Mouse (Mus musculus): ENCODE data around the gene Grb2. TPM values are rescaled to one million over a fixed set of nuclear protein-coding genes. Genes with fewer than 3 reads are reported as not detected.

Grb2 gene
- polyA plus RNA-seq, 1 experiment from 2014 or later, result 93.9 TPM

DNA sequence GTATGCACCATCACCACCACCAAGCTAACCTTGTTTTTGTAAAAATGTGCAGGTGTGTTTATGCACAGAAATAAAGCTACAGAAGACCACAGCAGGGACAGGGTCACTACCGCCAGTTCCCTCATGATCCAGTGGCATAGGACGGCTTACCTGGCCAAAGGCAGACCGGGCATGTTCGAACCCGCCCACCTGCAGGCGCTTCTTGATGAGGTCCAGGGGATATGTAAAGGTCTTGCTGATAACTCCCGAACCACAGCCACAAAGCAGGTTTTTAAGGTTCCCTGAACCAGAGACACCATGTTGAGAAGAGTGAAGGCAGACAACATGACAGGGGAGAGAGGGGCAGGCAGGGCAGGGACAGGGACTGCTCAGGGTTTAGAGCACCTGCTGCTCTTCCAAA is 92.0 kb downstream of the Grb2 start:
- no peak overlapping the region for H3K9ac ChIP-seq
- no peaks in the 10 kb centered on the region for H3K9me3 ChIP-seq
- H3K4me2 ChIP-seq, result no peak overlapping the region
- H3K27me3 ChIP-seq, result no peaks in the 10 kb centered on the region
- peaks cover 14% of the 10 kb centered on the region for H3K4me1 ChIP-seq
- H3K4me3 ChIP-seq, result no peak overlapping the region
- 84% methylated on average over 7 of the region's 7 CpGs for WGBS
- ATAC-seq (ENCODE audit: insufficient number of reproducible peaks, low FRiP score, low TSS enrichment, low read depth), result no peak
- H3K36me3 ChIP-seq, result peaks cover 49% of the 10 kb centered on the region
- no peak overlapping the region for H3K27ac ChIP-seq

DNA sequence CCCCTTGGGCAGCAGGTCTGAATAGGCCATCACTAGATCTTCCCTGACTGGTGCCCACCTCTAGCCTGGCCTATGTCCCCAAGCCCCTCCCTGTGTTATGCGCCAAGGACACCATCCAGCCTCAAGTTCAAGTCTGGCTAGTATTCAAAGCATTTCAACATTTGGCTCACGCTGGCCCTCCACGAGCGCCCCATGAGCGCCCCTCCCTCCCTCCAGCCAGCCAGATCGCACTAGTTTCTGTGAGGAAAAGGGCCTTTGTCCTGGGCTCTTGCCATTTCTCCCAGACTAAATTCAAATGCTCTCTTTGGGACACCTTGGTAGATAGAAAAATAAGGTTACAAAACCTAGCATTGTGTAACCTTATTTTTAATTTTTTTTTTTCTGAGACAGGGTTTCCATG is 92.5 kb downstream of the Grb2 start:
- Histone ChIP-seq H3K36me3 (peaks cover 44% of the 10 kb centered on the region), H3K27ac (no peak overlapping the region), H3K4me1 (peaks cover 16% of the 10 kb centered on the region), H3K4me2 (no peak overlapping the region), H3K4me3 (no peak overlapping the region), H3K9me3 (no peaks in the 10 kb centered on the region), H3K9ac (no peak overlapping the region), H3K27me3 (no peaks in the 10 kb centered on the region)
- 75% methylated on average over 6 of the region's 6 CpGs for WGBS
- no peak for ATAC-seq (ENCODE audit: insufficient number of reproducible peaks, low FRiP score, low TSS enrichment, low read depth)

DNA sequence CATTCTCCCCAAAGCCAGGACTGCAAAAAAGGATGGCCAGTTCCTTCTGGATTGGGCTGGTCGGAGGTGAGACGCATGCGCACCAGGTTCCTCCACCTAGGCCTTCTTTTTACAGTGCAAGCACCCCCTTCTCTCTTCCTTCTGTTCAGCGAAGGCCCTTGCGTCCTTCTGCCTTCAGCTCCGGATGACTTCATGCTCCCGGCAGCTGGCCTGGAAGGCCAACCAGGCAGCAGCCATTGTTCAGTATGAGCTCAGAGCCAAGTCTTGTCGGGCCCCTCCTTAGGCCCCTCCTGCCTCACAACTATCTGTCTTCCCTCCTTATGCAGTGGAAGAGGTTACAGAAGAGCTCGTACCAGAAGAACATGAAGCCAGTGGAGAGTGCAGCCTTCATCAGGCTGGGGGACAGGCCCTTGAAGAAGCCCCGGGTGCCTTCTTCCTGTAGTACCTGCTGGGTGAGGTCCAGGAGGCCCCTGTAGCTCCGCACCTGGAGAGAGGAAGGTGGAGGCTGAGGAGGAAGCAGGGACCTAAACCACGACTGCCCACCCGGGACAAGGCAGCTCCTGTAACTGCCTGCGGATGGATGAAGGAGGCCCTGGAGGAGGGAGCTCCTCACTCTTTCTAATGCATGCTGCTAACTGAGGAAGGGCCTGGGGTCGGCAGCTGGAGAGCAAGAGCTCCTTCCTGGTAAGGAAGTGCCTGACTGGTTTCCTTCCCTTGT is 93.1 kb downstream of the Grb2 start:
- Histone ChIP-seq H3K27ac (no peak overlapping the region), H3K9me3 (no peaks in the 10 kb centered on the region), H3K9ac (no peak overlapping the region), H3K36me3 (peaks cover 38% of the 10 kb centered on the region), H3K4me3 (no peak overlapping the region), H3K27me3 (no peaks in the 10 kb centered on the region), H3K4me2 (no peak overlapping the region), H3K4me1 (peaks cover 16% of the 10 kb centered on the region)
- 82% methylated on average over 15 of the region's 15 CpGs for WGBS
- ATAC-seq (ENCODE audit: insufficient number of reproducible peaks, low FRiP score, low TSS enrichment, low read depth), result no peak

DNA sequence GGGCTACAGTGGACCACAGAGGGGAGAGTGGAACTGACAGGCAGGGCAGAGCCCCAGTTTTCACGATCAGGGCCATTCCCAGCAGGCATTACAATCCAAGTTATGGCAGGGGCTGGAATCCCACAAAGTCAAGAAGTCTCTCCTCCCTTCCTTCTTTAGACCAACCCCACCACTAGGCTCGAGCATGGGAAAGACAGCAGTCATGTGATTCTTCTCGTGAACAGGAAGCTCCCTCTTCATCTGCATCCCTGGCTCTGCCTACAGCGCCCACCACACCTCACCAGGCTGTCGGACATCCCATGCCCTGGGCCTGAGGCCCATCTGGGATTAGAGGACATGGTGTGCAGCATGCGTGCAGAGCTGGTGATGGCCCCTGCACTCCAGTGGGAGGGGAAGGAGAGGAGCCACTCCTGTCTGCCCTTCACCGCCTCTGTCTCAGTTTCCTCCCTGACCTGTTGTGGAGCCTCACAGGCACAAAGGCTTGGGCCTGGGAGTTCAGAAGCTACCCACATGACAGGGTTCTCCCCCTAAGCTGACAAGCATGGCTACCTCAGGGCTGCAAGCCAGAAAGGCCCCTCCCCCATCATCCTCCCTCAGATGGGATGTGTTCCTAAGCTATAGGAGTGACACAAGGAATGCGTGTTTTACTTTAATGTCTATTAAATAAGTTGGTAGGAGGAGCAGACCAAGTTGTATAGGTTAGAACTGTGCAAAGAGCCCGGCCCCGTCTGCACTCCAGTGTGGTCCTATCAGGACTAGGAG is 93.9 kb downstream of the Grb2 start:
- ATAC-seq (ENCODE audit: insufficient number of reproducible peaks, low FRiP score, low TSS enrichment, low read depth), result no peak
- Histone ChIP-seq H3K9me3 (no peaks in the 10 kb centered on the region), H3K36me3 (peaks cover 33% of the 10 kb centered on the region), H3K4me1 (peaks cover 16% of the 10 kb centered on the region), H3K4me2 (no peak overlapping the region), H3K27ac (no peak overlapping the region), H3K9ac (no peak overlapping the region), H3K27me3 (no peaks in the 10 kb centered on the region), H3K4me3 (no peak overlapping the region)
- 82% methylated on average over 10 of the region's 10 CpGs for WGBS

DNA sequence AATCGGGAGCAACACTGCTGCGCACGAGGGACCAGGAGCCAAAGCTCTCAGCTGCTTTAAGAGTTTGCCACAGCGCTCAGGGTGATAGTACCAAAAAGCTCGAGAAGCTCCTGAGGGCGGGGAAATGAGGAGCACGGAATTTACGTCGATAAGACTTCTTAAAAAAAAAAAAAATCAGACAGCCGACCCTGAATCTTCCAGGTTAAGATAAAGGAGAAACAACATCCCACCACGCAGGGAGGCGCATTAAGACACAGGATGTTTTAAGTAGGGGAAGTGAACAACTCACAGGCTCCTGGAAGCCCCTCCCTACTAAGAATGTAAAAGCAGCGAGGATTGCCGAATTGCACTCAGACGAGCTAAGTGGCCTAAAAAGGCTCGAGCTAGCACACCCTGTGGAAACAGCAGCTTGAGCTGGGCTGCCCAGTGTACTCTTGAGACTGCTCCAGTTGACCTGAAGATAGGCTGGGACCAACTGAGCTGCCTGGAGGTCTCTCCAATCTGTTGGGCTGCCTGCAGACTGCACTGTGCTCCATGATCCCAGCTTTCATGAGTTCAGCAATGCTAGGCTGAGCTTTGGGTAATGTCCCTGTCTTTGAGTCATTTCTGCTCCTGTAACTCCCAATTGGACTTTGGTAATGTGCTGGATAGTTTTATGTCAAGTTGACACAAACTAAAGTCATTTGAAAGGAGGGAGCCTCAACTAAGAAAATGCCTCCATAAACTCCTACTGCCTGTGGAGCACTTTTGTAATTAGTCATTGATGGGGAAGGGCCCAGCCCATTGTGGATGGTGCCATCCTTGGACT is 95.1 kb downstream of the Grb2 start:
- peak overlapping the region; percentile 81 for H3K4me3 ChIP-seq
- H3K4me2 ChIP-seq, result peak overlapping the region; percentile 88
- H3K36me3 ChIP-seq, result peaks cover 36% of the 10 kb centered on the region
- H3K27ac ChIP-seq, result peak overlapping the region; percentile 95
- H3K4me1 ChIP-seq, result peaks cover 16% of the 10 kb centered on the region
- peak overlapping the region; percentile 76 for H3K9ac ChIP-seq
- under 1% methylated on average over 16 of the region's 16 CpGs for WGBS
- H3K27me3 ChIP-seq, result no peaks in the 10 kb centered on the region
- ATAC-seq (ENCODE audit: insufficient number of reproducible peaks, low FRiP score, low TSS enrichment, low read depth), result no peak
- no peaks in the 10 kb centered on the region for H3K9me3 ChIP-seq

DNA sequence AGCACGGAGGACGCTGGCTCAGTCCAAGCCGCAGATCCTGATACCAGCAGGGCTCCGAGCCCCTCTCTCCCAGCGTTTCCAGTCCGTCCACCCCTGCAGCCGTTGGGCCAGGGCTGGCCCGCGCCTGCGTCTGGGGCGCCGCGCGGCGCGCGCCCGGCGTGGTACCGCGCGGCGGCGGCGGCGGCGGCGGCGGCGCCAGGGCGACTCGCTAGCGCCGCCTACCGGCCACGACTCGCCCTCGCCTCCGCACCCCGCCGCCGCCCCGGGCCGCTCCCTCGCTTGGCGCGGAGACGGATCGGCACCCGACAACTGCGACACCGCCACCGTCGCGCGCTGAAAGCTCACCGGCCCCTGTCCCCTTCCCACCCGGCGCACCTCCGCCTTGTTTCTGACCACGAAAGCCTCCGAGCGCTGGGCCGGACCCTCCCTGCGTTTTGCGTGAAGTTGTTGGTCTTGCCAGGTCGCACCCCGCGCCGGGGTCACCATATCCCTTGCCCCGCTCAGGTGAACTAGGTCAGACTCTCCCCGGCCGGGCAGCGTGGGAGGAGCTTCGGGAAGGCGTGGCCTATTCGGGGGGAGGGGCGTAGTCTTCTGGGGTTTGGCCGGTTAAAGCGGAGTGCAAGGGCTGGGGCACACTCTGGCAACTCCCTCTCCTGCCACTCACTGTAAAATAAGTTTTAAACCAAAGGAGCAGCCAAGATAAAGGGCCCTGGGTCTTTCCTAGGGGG is 95.8 kb downstream of the Grb2 start, which contains the start of gene Mif4gd:
Mif4gd (minus strand) TSS at position 560 of the 728 bp plus-strand sequence.
- peak within 1 kb of the TSS; percentile 81 for H3K4me3 ChIP-seq
- ATAC-seq (ENCODE audit: insufficient number of reproducible peaks, low FRiP score, low TSS enrichment, low read depth), result peak; percentile 82
- peaks cover 42% of the 10 kb centered on the region for H3K36me3 ChIP-seq
- peaks cover 16% of the 10 kb centered on the region for H3K4me1 ChIP-seq
- H3K9ac ChIP-seq, result peak within 1 kb of the TSS; percentile 76
- peak within 1 kb of the TSS; percentile 95 for H3K27ac ChIP-seq
- H3K4me2 ChIP-seq, result peak within 1 kb of the TSS; percentile 88
- WGBS, result under 1% methylated on average over 73 of the region's 80 CpGs
- no peaks in the 10 kb centered on the region for H3K9me3 ChIP-seq
- no peaks in the 10 kb centered on the region for H3K27me3 ChIP-seq

DNA sequence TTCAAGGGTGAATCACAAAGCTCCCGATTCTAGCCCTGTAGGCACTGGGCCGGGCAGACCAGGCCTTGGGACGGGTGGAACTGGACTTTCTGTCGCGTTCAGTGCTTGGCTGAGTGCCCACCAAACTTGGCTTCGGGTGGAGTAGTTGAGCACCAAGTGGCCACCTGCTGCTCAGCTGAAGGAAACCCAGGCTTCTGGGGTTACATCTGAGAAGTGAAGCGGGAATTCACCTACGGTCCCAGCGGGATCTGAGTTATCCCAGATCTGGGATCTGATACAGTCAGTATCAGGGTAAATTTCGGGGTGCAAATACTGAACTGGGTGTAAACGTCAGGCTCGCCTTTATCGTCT is 96.4 kb downstream of the Grb2 start:
- Histone ChIP-seq H3K4me3 (peak overlapping the region; percentile 81), H3K9ac (peak overlapping the region; percentile 76), H3K27me3 (no peaks in the 10 kb centered on the region), H3K27ac (peak overlapping the region; percentile 95), H3K36me3 (peaks cover 42% of the 10 kb centered on the region), H3K4me1 (peaks cover 16% of the 10 kb centered on the region), H3K4me2 (peak overlapping the region; percentile 88), H3K9me3 (no peaks in the 10 kb centered on the region)
- WGBS, result 0% methylated on average over 13 of the region's 13 CpGs
- peak; percentile 6; the same call in 1 of the 2 replicates for ATAC-seq (ENCODE audit: insufficient number of reproducible peaks, low FRiP score, low TSS enrichment, low read depth)

DNA sequence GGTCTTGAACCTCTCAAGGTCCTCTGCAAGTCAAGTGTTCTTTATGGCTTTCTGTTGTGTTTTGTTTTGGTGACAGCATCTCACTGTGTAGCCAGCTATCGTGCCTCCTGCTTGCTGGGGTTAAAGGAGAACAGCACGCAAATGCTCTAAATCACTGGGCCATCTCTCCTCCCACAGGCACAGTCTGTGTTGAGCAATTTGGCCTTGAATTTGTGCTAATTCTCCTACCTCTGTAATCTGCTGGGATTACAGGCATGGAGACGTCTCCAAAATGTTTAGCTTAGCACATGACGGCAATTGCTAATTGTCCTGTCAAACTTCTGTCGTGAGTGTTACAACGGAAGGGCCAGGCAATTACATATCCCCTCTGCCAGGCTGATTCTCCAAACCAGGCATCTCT is 97.2 kb downstream of the Grb2 start:
- no peak overlapping the region for H3K4me3 ChIP-seq
- H3K27ac ChIP-seq, result no peak overlapping the region
- H3K9ac ChIP-seq, result no peak overlapping the region
- H3K4me1 ChIP-seq, result peaks cover 16% of the 10 kb centered on the region
- H3K4me2 ChIP-seq, result no peak overlapping the region
- no peaks in the 10 kb centered on the region for H3K9me3 ChIP-seq
- H3K36me3 ChIP-seq, result peaks cover 44% of the 10 kb centered on the region
- WGBS, result 61% methylated on average over 6 of the region's 6 CpGs
- H3K27me3 ChIP-seq, result no peaks in the 10 kb centered on the region
- no peak for ATAC-seq (ENCODE audit: insufficient number of reproducible peaks, low FRiP score, low TSS enrichment, low read depth)

DNA sequence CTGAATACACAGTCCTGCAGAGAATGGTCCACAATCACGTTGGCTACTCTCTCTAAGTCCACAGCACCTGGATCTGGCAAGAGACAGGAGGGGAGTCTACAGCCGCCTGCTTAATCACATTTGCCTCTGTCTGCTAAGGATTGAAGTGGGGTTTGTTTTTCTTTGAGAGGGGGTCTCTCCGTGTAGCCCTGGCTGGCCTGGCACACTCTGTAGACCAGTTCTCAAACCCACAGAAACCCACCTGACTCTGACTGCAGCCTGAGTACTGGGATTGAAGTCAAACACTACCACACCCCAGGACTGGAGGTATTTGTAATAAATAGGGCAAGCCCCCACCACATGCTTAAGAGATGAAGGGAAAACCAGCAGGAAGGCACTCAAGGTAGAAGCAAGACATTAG is 98.8 kb downstream of the Grb2 start:
- ATAC-seq (ENCODE audit: insufficient number of reproducible peaks, low FRiP score, low TSS enrichment, low read depth), result no peak
- H3K4me3 ChIP-seq, result no peak overlapping the region
- no peaks in the 10 kb centered on the region for H3K27me3 ChIP-seq
- no peak overlapping the region for H3K27ac ChIP-seq
- 70% methylated on average over 3 of the region's 3 CpGs for WGBS
- peaks cover 28% of the 10 kb centered on the region for H3K4me1 ChIP-seq
- H3K9me3 ChIP-seq, result no peaks in the 10 kb centered on the region
- H3K9ac ChIP-seq, result no peak overlapping the region
- no peak overlapping the region for H3K4me2 ChIP-seq
- peaks cover 44% of the 10 kb centered on the region for H3K36me3 ChIP-seq

DNA sequence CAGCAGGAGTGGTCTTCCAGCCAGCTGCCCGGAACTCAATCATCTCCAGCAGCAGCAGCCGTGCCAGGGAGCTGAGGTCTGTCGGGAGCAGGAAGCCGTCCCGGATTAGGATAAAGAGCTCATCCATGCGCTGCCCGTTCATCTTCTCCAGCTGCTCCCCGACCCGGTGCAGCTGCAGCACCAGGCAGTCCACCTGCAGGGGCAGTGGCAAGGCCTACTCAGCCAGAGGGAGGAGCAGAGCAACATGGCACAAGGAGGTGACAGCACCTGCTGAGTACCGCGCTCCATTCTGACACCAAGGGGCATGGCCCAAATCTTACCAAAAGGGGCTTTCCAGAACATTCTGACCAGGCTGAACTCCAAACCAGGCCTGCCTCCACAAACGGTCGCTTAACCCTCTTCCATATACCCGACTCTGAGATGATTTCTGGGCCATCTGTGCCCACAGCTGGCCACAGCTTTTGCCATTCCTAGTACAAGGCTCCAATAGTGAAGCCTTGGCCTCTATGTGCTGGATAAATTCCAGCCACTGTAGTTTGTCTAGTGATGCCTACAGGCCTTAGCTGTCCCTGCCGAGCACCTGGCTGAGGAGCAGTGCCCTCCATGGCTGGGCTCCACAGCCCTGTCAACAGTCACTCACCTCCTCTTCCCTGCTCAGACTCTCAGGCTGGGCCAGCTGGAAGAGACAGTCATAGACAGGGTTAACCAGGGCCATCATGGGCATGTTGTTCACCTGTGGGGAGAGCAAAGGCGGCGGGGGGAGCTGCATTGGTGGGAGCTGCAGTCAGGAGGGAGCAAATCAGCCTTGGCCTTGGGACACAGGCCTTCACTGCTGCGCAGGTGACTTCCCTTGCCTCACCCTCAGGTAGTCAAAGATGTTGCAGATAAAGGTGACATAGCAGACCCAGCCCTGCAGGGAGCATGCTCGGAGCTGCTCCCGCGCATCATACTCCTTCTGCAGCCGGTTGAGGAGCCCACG is 99.7 kb downstream of the Grb2 start:
- peaks cover 44% of the 10 kb centered on the region for H3K36me3 ChIP-seq
- peaks cover 27% of the 10 kb centered on the region for H3K4me1 ChIP-seq
- WGBS, result 80% methylated on average over 23 of the region's 23 CpGs
- no peak overlapping the region for H3K9ac ChIP-seq
- no peak for ATAC-seq (ENCODE audit: insufficient number of reproducible peaks, low FRiP score, low TSS enrichment, low read depth)
- H3K4me3 ChIP-seq, result no peak overlapping the region
- H3K9me3 ChIP-seq, result no peaks in the 10 kb centered on the region
- no peak overlapping the region for H3K27ac ChIP-seq
- H3K27me3 ChIP-seq, result no peaks in the 10 kb centered on the region
- no peak overlapping the region for H3K4me2 ChIP-seq

Measured in limb, embryonic 15.5 days (tissue).